Mouse (Mus musculus) liver, postnatal 0 days (tissue): Measurements from ENCODE around the gene Ppp1r9b.

Experiments
- CTCF ChIP-seq: sonication (generic); IDR thresholded peaks from 2 replicates; pipeline ENCODE4 v1.5.1; 2016; ENCODE audit warnings: antibody characterized with exemption, low read depth
- EP300 ChIP-seq: IDR thresholded peaks from 2 replicates; pipeline ENCODE4 v1.6.1; 2016; ENCODE audit warnings: antibody characterized with exemption, low read depth, mild to moderate bottlenecking

DNA sequence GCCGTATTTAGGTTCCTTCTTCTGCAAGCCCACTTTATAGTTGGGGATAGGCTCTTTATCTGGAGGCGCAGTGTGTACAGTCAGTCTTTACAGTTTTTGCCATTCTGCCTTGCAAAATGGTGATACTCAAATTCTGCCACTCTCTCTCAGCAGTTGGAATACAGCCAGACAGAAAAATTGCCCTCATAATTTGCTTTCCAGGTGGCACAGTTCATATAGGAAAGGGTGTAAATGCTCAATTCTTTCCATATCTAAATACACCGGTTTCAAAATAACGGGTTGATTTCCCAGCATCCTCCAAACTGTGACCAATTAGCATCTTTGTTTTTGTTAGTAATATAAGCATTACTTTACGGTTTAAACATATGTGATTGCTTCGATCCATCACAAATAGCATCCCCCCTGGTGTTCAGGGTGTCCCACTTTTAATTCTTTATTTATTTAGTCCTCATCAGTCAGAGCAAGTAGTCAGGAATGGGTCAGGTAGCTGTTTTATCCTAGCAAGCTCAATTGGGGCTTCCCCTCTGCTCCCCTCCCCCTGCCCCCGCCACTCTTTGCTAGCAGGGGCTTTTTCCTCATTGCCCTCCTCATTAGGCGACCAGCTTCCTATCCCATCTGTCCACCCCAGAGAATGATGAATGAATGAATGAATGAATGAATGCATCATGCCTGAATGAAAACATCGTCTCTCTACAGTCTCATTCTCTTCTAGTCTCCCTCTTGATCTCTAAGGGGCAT is 12.5 kb upstream of the Ppp1r9b start:
- TF ChIP-seq CTCF = no peak
- 0 out of 2 replicates have a peak, but pooled peaks have one; percentile 43 for TF ChIP-seq EP300
